In genomic region chr7:66840008-66840719, GRCm38 (mm10) we compare ENCODE assay signal across 8 mouse cellular contexts. TPM values are rescaled to one million over a fixed set of nuclear protein-coding genes. Genes with fewer than 3 reads are reported as not detected.
DNase-seq lines count a peak whose midpoint lies in the region; ATAC-seq and TF ChIP-seq lines count a peak whose summit lies in the region.

No protein-coding gene starts in this region.

- no peaks in the 10 kb centered on the region for H3K9me3 ChIP-seq in liver, embryonic 14.5 days (ENCODE audit: control insufficient read depth, low read length)

- H3K4me2 ChIP-seq in liver, embryonic 14.5 days (ENCODE audit: low read depth), result peak overlapping the region; percentile 65

- no peak overlapping the region for H3K27ac ChIP-seq in cerebellum, adult 2 months (ENCODE audit: insufficient read depth, low read length)
- H3K27ac ChIP-seq in kidney, adult 2 months (ENCODE audit: insufficient read depth, low read depth, low read length), result no peak overlapping the region
- no peak overlapping the region for H3K27ac ChIP-seq in liver, embryonic 14.5 days

- no peak for TF ChIP-seq CTCF in cerebellum, adult 2 months (IDR thresholded peaks at IDR 0.05; ENCODE audit: borderline replicate concordance, insufficient read depth, low read depth, low read length)
- TF ChIP-seq CTCF in kidney, adult 2 months (conservative IDR thresholded peaks at IDR 0.05; ENCODE audit: insufficient read depth, insufficient read length, low read depth, low read length), result no peak
- peak; percentile 26; the same call in 1 of the 2 replicates for TF ChIP-seq CTCF in liver, embryonic 14.5 days (IDR thresholded peaks at IDR 0.05; ENCODE audit: low read depth)

- under 1% methylated on average over 71 of the region's 76 CpGs for WGBS in cerebellum, adult 2 months
- WGBS in kidney, adult 2 months, result under 1% methylated on average over 76 of the region's 76 CpGs
- WGBS in liver, embryonic 14.5 days (ENCODE audit: insufficient replicate concordance), result under 1% methylated on average over 68 of the region's 76 CpGs

- ATAC-seq in granulocyte monocyte progenitor cell, adult 5-6 weeks (replicated peaks; ENCODE audit: poor library complexity, severe bottlenecking), result peak; percentile 45
- peak; percentile 13; the same call in 1 of the 2 replicates for ATAC-seq in liver, embryonic 14.5 days (ENCODE audit: insufficient read depth)

- no peak for TF ChIP-seq EP300 in liver, embryonic 14.5 days (IDR thresholded peaks at IDR 0.05; ENCODE audit: low read depth)

- TF ChIP-seq POLR2A in cerebellum, adult 2 months (IDR thresholded peaks at IDR 0.05; ENCODE audit: borderline replicate concordance, insufficient read depth, low read length), result no peak
- no peak for TF ChIP-seq POLR2A in kidney, adult 2 months (IDR thresholded peaks at IDR 0.05; ENCODE audit: low read depth, low read length)

- peak overlapping the region; percentile 66 for H3K4me3 ChIP-seq in cerebellum, adult 2 months (replicated peaks; ENCODE audit: insufficient read depth, low read depth, low read length)
- peak overlapping the region; percentile 59 for H3K4me3 ChIP-seq in kidney, adult 2 months (ENCODE audit: insufficient read depth, low read depth, low read length)
- peak overlapping the region; percentile 46 to 48 for H3K4me3 ChIP-seq in liver, embryonic 14.5 days (ENCODE audit: insufficient read depth in 1 of 2, low read depth in 2 of 2, low read length in 2 of 2)

- no peaks in the 10 kb centered on the region for H3K36me3 ChIP-seq in kidney, adult 2 months (ENCODE audit: control insufficient read depth, insufficient read depth, low read length)
- no peaks in the 10 kb centered on the region for H3K36me3 ChIP-seq in liver, embryonic 14.5 days (replicated peaks; ENCODE audit: control insufficient read depth, insufficient read depth, low read depth)

- H3K27me3 ChIP-seq in cerebellum, adult 2 months (ENCODE audit: control insufficient read depth, insufficient read depth, low read length), result peaks cover 2% of the 10 kb centered on the region; the same call in 1 of the 2 replicates
- H3K27me3 ChIP-seq in kidney, adult 2 months (replicated peaks; ENCODE audit: control insufficient read depth, insufficient read depth, low read length), result no peaks in the 10 kb centered on the region
- H3K27me3 ChIP-seq in liver, embryonic 14.5 days (ENCODE audit: control insufficient read depth, insufficient read depth, low read length), result peaks cover 23% of the 10 kb centered on the region

- peak; percentile 93 for DNase-seq in heart, adult 11 months
- no peak for DNase-seq in heart, adult 8-10 months (ENCODE audit: low spot score)
- DNase-seq in cerebellum, adult 2 months, result peak in 1 of 2 experiments; percentile 49
- DNase-seq in kidney, adult 2 months, result peak; percentile 13
- DNase-seq in liver, embryonic 14.5 days (ENCODE audit: low read depth in 3 of 3, low spot score in 3 of 3), result no peak
- peak; percentile 24 to 37 for DNase-seq in natural killer cell, adult 2 months (ENCODE audit: low spot score in 2 of 2)
- DNase-seq in thymus, adult 18-20 months, result peak; percentile 75 to 79

- no peak overlapping the region for H3K9ac ChIP-seq in liver, embryonic 14.5 days (replicated peaks)

- H3K4me1 ChIP-seq in cerebellum, adult 2 months (ENCODE audit: control insufficient read depth, insufficient read depth, low read length), result peaks cover 3% of the 10 kb centered on the region; the same call in 1 of the 2 replicates
- H3K4me1 ChIP-seq in kidney, adult 2 months (ENCODE audit: control insufficient read depth, insufficient read depth, low read length), result no peaks in the 10 kb centered on the region
- no peaks in the 10 kb centered on the region for H3K4me1 ChIP-seq in liver, embryonic 14.5 days (replicated peaks; ENCODE audit: control insufficient read depth in 2 of 2, insufficient read depth in 2 of 2, low read length in 1 of 2)

RNA-seq across cellular contexts. Expression of gene Adamts17, which starts 0.6 kb away (rescaled TPM):
- 1 to 10 TPM in 1 of 4 experiments, under 1 TPM in 3; 0.52 to 1.4 (median 0.63) TPM for total RNA-seq in heart, adult 8-10 months (2022)
- 1.5 TPM in 2 replicates for polyA plus RNA-seq in cerebellum, adult 2 months (2012; rRNA removed)
- 1.9 TPM in 1 of 2 replicates, not detected in the other for total RNA-seq in granulocyte monocyte progenitor cell, adult 5-6 weeks (2014; fragmentation: Nextera tagmentation)
- total RNA-seq in granulocyte monocyte progenitor cell, adult 5-6 weeks (2017), result 0.09 TPM in 1 of 2 replicates, not detected in the other
- 0.17 and 0.41 TPM in 2 replicates for polyA plus RNA-seq in kidney, adult 2 months (2012; rRNA removed)
- polyA plus RNA-seq in liver, embryonic 14.5 days (2012; rRNA removed), result 0.08 and 0.15 TPM in 2 replicates
- 0.11 TPM in 1 of 2 replicates, not detected in the other for polyA plus RNA-seq in liver, embryonic 14.5 days (2014; fragmentation: Nextera tagmentation; extraction: Ambion mirVana)

Comparison
In these comparisons a context has a peak if more than half of its experiments do, and no peak if none do; other contexts are left out.
1. DNase-seq: peak in heart, adult 11 months (single experiment), kidney, adult 2 months (single experiment), natural killer cell, adult 2 months (2 of 2) and thymus, adult 18-20 months (2 of 2); none in heart, adult 8-10 months (single experiment) and liver, embryonic 14.5 days (0 of 3).
2. Peak in every context shown above with its lines, with median percentiles within 50 percentile points of each other: H3K4me3 ChIP-seq.